Mouse (Mus musculus) CH12.LX (cell line): ENCODE measurements at regions not wholly inside any gene's neighbourhood (a gene's known extent, or its start where the extent isn't known, plus 50 kb on each side); places are given as distances from the start of the nearest gene placed in this dataset.
A peak's percentile ranks its signal among the peaks of the same experiment; 100 is the strongest.

Experiments
- DNase-seq: peaks from one replicate; pipeline ENCODE4 v3.0.0-alpha.2; 2013; ENCODE audit errors: extremely low read depth
- H3K27ac ChIP-seq: 2 replicates; pipeline ENCODE4 v1.5.1; 2012; ENCODE audit warnings: low read depth, mild to moderate bottlenecking, control low read depth, moderate library complexity; ENCODE audit not compliant: insufficient read depth
- H3K27me3 ChIP-seq: replicated peaks from 2 replicates; pipeline ENCODE3; 2012; ENCODE audit warnings: inconsistent platforms
- H3K36me3 ChIP-seq, 2 experiments: replicated peaks in 1 of 2; 2 replicates each; pipeline versions ENCODE3 to v1.6.1; 2012; ENCODE audit warnings: inconsistent platforms in 1 of 2, low read length in 1 of 2, mild to moderate bottlenecking in 1 of 2, mixed read lengths in 1 of 2, moderate library complexity in 1 of 2; ENCODE audit not compliant: control insufficient read depth in 1 of 2, insufficient read depth in 1 of 2
- H3K4me1 ChIP-seq, 2 experiments: 2 replicates each; pipeline ENCODE4 v1.6.1; 2012; ENCODE audit warnings: inconsistent platforms in 1 of 2, moderate library complexity in 1 of 2; ENCODE audit not compliant: insufficient read depth in 2 of 2, control insufficient read depth in 1 of 2
- H3K4me2 ChIP-seq: 2 replicates; pipeline ENCODE4 v1.6.1; 2012; ENCODE audit warnings: low read depth, mild to moderate bottlenecking, control low read depth; ENCODE audit not compliant: poor library complexity, insufficient read depth, severe bottlenecking
- H3K4me3 ChIP-seq, 3 experiments: fragments of 150-350 bp in 1 of 3; sonication (generic) in 1 of 3; replicated peaks in 1 of 3; 2 replicates each; pipeline versions ENCODE3 to v1.5.1; 2011 to 2012; ENCODE audit warnings: low read depth in 2 of 3, low read length in 2 of 3, mild to moderate bottlenecking in 2 of 3, moderate library complexity in 2 of 3, control low read depth in 1 of 3, improper control_type of control experiment in 1 of 3, inconsistent platforms in 1 of 3, mixed read lengths in 1 of 3; ENCODE audit not compliant: poor library complexity in 1 of 3
- H3K79me2 ChIP-seq: replicated peaks from 2 replicates; pipeline ENCODE4 v1.6.1; 2012; ENCODE audit warnings: mild to moderate bottlenecking, moderate library complexity; ENCODE audit not compliant: control insufficient read depth, poor library complexity, insufficient read depth, severe bottlenecking; ENCODE audit errors: extremely low read depth
- H3K9ac ChIP-seq: 2 replicates; pipeline ENCODE4 v1.6.1; 2012; ENCODE audit warnings: low read depth, mild to moderate bottlenecking, control low read depth, moderate library complexity; ENCODE audit not compliant: insufficient read depth
- H3K9me3 ChIP-seq: replicated peaks from 2 replicates; pipeline ENCODE3; 2012; ENCODE audit warnings: low read length, inconsistent platforms, mixed read lengths
- BHLHE40 ChIP-seq: IDR thresholded peaks from 2 replicates; pipeline ENCODE4 v1.6.1; 2011; ENCODE audit warnings: mild to moderate bottlenecking, low read depth, low read length, improper control_type of control experiment
- CHD1 ChIP-seq: IDR thresholded peaks from 2 replicates; pipeline ENCODE4 v1.6.1; 2012; ENCODE audit warnings: low read depth, low read length, improper control_type of control experiment, inconsistent platforms
- CTCF ChIP-seq, 2 experiments: IDR thresholded peaks in 1 of 2; conservative IDR thresholded peaks in 1 of 2; 2 replicates each; pipeline ENCODE4 v1.5.1; 2011 to 2012; ENCODE audit warnings: low read depth in 2 of 2, low read length in 2 of 2, improper control_type of control experiment in 1 of 2, inconsistent platforms in 1 of 2, mild to moderate bottlenecking in 1 of 2, moderate library complexity in 1 of 2
- E2F4 ChIP-seq: IDR thresholded peaks from 2 replicates; pipeline ENCODE4 v1.6.1; 2011; ENCODE audit warnings: low read depth, low read length, improper control_type of control experiment; ENCODE audit not compliant: insufficient replicate concordance
- ELF1 ChIP-seq: IDR thresholded peaks from 2 replicates; pipeline ENCODE4 v1.6.1; 2014; ENCODE audit warnings: low read depth, mild to moderate bottlenecking, inconsistent platforms, low read length, improper control_type of control experiment
- ETS1 ChIP-seq: conservative IDR thresholded peaks from 2 replicates; pipeline ENCODE4 v1.6.1; 2012; ENCODE audit warnings: low read depth, mild to moderate bottlenecking, inconsistent platforms, low read length, improper control_type of control experiment, moderate library complexity
- HCFC1 ChIP-seq: IDR thresholded peaks from 2 replicates; pipeline ENCODE4 v1.6.1; 2012; ENCODE audit warnings: low read depth, mild to moderate bottlenecking, inconsistent platforms, low read length, improper control_type of control experiment
- IRF4 ChIP-seq: IDR thresholded peaks from 2 replicates; pipeline ENCODE4 v1.6.1; 2014; ENCODE audit warnings: low read depth, mild to moderate bottlenecking, inconsistent platforms, low read length, improper control_type of control experiment
- JUN ChIP-seq: IDR thresholded peaks from 2 replicates; pipeline ENCODE4 v1.6.1; 2011; ENCODE audit warnings: low read depth, mild to moderate bottlenecking, low read length, improper control_type of control experiment, moderate library complexity; ENCODE audit not compliant: insufficient read depth
- JUND ChIP-seq: conservative IDR thresholded peaks from 2 replicates; pipeline ENCODE4 v1.6.1; 2011; ENCODE audit warnings: low read depth, low read length, improper control_type of control experiment
- MAFK ChIP-seq: IDR thresholded peaks from 2 replicates; pipeline ENCODE4 v1.6.1; 2011; ENCODE audit warnings: low read length, improper control_type of control experiment; ENCODE audit not compliant: insufficient replicate concordance
- MXI1 ChIP-seq: IDR thresholded peaks from 2 replicates; pipeline ENCODE4 v1.6.1; 2011; ENCODE audit warnings: mild to moderate bottlenecking, low read depth, low read length, improper control_type of control experiment
- RAD21 ChIP-seq: IDR thresholded peaks from 2 replicates; pipeline ENCODE4 v1.6.1; 2011; ENCODE audit warnings: low read depth, mild to moderate bottlenecking, low read length, improper control_type of control experiment, moderate library complexity
- RCOR1 ChIP-seq: conservative IDR thresholded peaks from 2 replicates; pipeline ENCODE4 v1.6.1; 2012; ENCODE audit warnings: low read depth, mild to moderate bottlenecking, inconsistent platforms, low read length, improper control_type of control experiment
- SMC3 ChIP-seq: IDR thresholded peaks from 2 replicates; pipeline ENCODE4 v1.6.1; 2011; ENCODE audit warnings: low read depth, low read length, improper control_type of control experiment
- TBP ChIP-seq: conservative IDR thresholded peaks from 2 replicates; pipeline ENCODE4 v1.6.1; 2011; ENCODE audit warnings: low read depth, low read length, improper control_type of control experiment
- TCF12 ChIP-seq: IDR thresholded peaks from 2 replicates; pipeline ENCODE4 v1.6.1; 2014; ENCODE audit warnings: low read depth, mild to moderate bottlenecking, inconsistent platforms, low read length, improper control_type of control experiment
- ZC3H11A ChIP-seq: IDR thresholded peaks from 2 replicates; pipeline ENCODE4 v1.6.1; 2012; ENCODE audit warnings: low read depth, mild to moderate bottlenecking, inconsistent platforms, low read length, improper control_type of control experiment
- ZNF384 ChIP-seq: IDR thresholded peaks from 2 replicates; pipeline ENCODE4 v1.6.1; 2012; ENCODE audit warnings: low read depth, low read length, improper control_type of control experiment, inconsistent platforms
- dilution Hi-C: fragments of 300-500 bp; cut with MboI; formaldehyde crosslinking; loops from 2 replicates; pipeline ENCODE4 v1.14.3; 2020; ENCODE audit warnings: low sequenced_read_pairs; ENCODE audit not compliant: extremely low pct_unique_long_range_greater_than_20kb, extremely low pct_ligation_motif_present
- in situ Hi-C: fragments of 300-500 bp; cut with MboI; formaldehyde crosslinking; loops from 3 replicates; pipeline ENCODE4 v1.14.3; 2019; ENCODE audit warnings: low sequenced_read_pairs, low pct_ligation_motif_present, low pct_unique_long_range_greater_than_20kb, mixed read lengths

DNA sequence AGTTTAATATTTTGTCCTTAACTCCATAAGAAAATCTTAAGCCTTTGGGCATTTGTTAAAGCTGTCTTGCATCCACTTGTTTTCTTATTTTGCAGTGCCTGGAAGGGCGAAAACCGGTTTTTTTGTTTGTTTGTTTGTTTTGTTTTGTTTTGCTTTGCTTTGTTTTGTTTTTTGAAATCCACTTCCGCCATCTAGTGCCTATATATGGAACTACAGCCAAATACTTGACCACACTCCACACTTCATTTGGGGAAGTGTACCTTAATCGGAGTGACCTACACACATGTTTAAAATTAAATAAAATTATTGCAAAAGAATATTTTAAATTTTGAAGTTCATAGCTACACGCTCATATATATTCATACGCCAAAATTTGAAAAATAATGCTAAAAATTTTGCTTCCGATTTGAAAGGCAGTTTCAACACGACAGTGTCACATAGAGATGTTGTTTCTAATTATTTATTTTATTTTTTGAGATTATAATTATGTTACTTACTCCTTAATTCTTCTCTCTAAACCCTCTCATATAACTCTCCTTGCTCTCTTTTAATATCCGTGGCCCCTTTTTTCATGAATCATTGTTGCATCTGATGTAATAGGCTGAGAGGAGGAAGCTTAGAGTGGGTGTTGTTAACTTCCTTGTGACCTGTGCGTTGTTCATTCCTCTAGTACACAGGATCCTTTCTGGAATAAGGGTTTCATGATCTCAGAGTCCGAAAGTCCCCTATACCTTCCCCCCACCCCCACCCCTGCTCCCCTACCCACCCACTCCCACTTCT is 205.4 kb upstream of the Pof1b start:
- H3K79me2 ChIP-seq = no peaks in the 10 kb centered on the region
- in situ Hi-C loops = no loop called here
- DNase-seq = peak; percentile 2
- no peak overlapping the region for H3K9ac ChIP-seq
- no peak overlapping the region for H3K4me2 ChIP-seq
- H3K9me3 ChIP-seq = no peaks in the 10 kb centered on the region
- H3K4me3 ChIP-seq = no peak overlapping the region
- no peaks in the 10 kb centered on the region for H3K36me3 ChIP-seq
- no peak for TF ChIP-seq ZC3H11A
- peak; percentile 57 for TF ChIP-seq RAD21
- TF ChIP-seq IRF4 = no peak
- TF ChIP-seq BHLHE40 = no peak
- TF ChIP-seq CHD1 = no peak
- peak in 1 of 2 experiments; percentile 61; a peak in 2 of 4 replicates for TF ChIP-seq CTCF (conservative IDR thresholded peaks at IDR 0.05 in 1 of 2, IDR thresholded peaks at IDR 0.05 in 1 of 2; ENCODE audit: low read depth in 2 of 2, low read length in 2 of 2)
- no peak for TF ChIP-seq E2F4
- TF ChIP-seq RCOR1 = no peak
- no peak for TF ChIP-seq ETS1
- no peak for TF ChIP-seq JUN
- no peak for TF ChIP-seq ZNF384
- TF ChIP-seq MXI1 = no peak
- no peak for TF ChIP-seq MAFK
- no peak for TF ChIP-seq JUND
- no peak for TF ChIP-seq ELF1
- peak; percentile 51 for TF ChIP-seq SMC3
- no peak for TF ChIP-seq TBP
- TF ChIP-seq HCFC1 = no peak
- no peaks in the 10 kb centered on the region for H3K27me3 ChIP-seq
- H3K27ac ChIP-seq = no peak overlapping the region
- dilution Hi-C loops = no loop called here
- no peaks in the 10 kb centered on the region for H3K4me1 ChIP-seq

GRCm38 (mm10) chrX:112886539-112886938 is 188.1 kb upstream of the Pof1b start:
- no peaks in the 10 kb centered on the region for H3K36me3 ChIP-seq
- dilution Hi-C loops = no loop called here
- no peaks in the 10 kb centered on the region for H3K27me3 ChIP-seq
- H3K4me1 ChIP-seq = peaks cover 0 to 4% of the 10 kb centered on the region in 2 experiments; a peak in 2 of 4 replicates
- no peak for TF ChIP-seq TCF12
- TF ChIP-seq, all 38 proteins: peak for 0
- Histone ChIP-seq H3K4me3 (no peak overlapping the region), H3K4me2 (no peak overlapping the region), H3K27ac (no peak overlapping the region), H3K79me2 (no peaks in the 10 kb centered on the region), H3K9ac (no peak overlapping the region), H3K9me3 (no peaks in the 10 kb centered on the region)
- in situ Hi-C loops = loop anchor here (25.0 kb wide), 1 partner anchor 349 kb away; no protein-coding TSS in a partner anchor
- DNase-seq = no peak
